Mouse (Mus musculus) thymus, postnatal 25 days (tissue): ENCODE measurements around the gene Vwf.

Experiments
- DNase-seq: peaks from one replicate; pipeline ENCODE4 v3.0.0; 2022

The Vwf gene

DNA sequence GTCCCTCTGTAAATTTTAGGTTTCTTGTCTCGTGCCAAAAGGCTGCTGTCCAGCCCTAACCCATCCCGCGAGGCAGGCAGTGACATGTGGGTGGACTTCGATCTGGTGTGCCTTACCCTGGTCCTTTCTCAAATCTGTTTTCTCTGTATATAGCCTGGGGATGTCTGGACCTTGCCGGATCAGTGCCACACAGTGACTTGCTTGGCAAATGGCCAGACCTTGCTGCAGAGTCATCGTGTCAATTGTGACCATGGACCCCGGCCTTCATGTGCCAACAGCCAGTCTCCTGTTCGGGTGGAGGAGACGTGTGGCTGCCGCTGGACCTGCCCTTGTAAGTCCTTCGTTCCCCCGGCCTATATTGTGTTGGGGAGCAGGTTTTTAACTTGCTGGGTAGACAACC, 102.4 kb downstream of the Vwf start:
- no peak for DNase-seq

DNA sequence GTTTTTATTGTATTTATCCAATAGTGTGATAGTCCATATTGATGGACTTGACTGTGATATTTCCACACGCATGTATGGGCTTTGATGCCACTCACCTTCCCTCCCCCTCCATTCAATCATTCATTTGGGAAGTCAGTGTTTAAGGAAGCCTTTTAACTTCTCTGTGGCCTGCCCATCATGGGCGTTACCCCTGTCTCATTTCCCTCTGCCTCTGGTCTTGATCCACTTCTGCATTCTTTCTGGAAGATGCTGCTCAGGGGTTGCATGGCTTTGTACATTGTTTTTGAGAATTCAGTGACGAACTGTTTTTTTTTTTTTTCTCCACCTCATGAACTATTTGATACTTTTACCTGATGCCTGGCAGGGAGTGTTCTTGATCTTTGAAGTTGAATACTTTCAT, 104.8 kb downstream of the Vwf start:
- no peak for DNase-seq

DNA sequence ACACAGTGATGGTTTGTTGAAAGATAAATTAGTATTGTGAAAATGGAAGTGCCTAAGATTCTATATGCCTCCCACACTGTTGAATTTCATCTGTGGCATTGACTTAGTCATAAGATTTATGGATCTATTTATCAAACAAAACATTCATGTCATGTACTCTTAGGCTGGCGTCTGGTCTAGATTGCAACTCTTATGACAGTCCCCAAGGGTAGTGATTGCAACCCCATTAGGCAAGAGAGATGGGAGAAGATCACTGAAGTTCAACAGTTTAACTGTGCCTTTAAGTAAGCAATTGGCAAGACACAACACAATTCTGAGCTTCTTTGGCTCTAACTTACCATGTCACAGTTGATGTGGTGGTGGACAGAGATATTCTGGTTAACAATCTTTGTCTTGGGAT, 106.8 kb downstream of the Vwf start:
- no peak for DNase-seq

DNA sequence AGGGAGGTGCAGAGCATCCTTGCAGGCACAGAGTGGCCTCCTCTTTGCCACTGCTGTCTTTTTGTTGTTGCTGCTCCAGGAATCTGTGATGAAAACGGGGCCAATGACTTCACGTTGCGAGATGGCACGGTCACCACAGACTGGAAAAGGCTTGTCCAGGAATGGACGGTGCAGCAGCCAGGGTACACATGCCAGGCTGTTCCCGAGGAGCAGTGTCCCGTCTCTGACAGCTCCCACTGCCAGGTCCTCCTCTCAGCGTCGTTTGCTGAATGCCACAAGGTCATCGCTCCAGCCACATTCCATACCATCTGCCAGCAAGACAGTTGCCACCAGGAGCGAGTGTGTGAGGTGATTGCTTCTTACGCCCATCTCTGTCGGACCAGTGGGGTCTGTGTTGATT, 110.3 kb downstream of the Vwf start:
- no peak for DNase-seq

DNA sequence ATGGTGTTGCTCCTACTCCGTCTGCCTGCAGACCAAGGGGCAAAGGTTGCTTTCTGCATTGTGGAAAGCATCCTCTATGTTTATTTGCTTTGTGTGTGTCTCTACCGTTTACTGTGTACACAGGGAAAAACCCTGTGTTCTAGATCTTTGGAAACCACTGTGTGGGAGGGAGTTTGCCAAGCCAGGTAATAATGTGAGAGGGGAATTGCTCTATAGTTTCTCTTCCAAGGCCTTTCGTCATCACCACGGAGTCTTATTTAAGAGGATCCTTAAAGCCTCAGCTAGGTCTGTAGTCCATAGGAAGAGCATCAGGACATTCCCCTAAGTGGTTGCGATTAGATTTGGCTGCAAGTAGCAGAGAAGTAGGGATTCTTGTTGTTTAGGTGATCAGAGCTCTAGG, 111.4 kb downstream of the Vwf start:
- no peak for DNase-seq

DNA sequence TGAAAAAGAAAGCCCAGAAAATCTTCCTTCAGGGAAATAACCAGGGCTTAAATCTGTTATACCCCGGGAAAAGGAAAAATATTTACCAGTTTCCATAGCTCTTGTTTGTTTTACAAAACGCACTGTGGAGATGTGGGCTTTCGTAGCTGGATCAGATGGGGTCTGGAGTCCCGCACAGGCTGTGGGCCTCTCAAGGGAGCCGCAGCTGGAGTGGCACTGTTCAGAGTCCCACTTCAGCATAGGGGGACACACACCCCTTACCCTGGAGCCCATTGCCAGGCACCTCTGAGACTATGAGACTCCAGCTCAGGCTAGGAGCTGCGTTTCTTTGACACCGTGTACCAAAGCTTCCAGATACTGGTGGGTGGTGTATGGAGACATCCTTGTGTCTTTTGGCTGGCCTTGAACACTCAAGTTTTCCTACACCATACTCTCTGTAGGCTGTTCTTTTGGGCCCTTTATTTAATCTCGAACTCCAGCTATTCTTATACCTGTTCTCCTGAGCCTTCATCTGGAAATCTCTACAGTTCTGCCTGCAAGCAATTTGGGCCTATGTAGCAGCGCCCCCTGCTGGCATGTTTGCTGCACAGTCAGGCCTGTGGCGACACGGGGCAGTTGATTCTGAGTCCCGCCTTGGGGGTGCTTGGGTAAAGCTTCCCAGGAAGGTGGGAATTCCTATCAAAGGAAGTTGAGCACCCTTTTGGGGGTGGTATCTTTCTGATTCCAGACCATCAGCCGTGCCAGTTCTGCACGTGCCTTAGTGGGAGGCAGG, 114.7 kb downstream of the Vwf start:
- peak; percentile 48 for DNase-seq

DNA sequence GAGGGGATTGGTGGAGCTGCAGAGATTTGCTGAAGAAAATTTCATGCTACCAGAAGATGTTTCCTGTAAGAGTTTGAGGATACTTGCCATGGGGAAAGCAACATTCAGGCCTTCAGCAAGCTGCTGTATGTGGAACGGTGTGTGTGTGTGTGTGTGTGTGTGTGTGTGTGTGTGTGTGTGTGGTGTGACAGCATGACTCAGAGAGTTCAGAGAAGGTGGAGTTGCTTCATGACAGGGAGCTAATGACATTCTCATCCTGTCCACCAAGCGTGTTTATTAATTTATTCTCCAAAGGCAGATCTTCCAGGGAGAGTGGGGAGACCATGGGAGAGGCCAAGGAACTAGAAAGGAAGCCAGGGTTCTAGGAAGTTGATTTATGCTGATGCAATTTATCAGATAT, 117.3 kb downstream of the Vwf start:
- DNase-seq = no peak

DNA sequence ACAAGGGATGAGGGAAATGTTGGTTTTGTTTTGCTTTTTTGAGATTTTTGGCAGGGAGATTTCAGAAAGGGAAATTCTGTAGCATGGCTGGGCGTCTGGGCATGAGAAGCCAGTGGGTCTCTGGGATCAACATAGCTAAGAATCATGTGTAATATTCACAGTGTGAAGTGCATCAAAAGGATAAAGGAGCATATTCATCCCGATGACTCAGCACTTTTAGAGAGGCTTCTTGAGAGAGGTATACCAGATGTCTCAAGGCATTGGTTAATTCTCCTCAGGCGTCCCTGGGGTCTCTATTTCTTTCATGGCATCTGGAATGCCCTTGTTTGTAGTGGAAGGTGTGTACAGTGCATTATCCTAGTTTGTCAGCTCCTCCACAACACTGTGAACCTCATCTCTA, 125.3 kb downstream of the Vwf start:
- DNase-seq = no peak

DNA sequence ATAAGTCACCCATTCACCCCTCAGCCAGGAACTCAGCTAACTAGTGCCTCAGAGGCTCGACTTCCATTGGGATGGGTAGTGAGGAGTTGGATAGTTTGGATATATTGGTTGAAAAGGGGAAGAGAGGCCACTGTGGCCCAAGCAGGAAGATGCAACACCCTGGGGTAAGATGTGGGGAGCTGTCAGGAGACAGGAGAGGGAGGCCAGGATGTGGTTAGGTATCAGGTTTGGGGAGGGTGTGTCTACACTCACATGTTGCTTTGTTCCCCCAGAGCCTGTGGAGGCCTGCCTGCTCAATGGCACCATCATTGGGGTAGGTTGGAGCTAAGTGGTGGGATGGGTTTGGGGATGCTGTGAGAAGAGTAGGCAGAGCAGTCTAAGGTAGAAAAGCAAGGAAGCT, 131.9 kb downstream of the Vwf start:
- peak; percentile 20 for DNase-seq

DNA sequence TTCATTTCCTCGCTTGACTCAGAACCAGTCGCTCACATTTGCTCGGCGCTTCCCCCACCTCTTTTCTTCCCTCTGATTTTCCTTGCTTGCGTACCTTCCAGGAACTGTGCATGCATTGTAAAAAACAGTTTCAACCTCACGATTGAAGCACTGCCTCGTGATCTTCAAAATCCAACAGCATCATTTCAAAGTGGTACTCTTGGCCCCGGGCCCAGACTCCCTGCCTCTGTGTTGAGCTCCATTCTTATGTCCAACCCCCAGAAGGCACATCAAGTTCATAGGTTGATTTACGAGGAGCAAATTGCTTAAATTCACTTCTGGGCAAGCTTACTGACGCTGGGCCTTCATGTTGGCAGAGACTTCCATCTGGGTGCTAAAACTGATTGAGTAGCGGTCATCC, 134.0 kb downstream of the Vwf start:
- no peak for DNase-seq

DNA sequence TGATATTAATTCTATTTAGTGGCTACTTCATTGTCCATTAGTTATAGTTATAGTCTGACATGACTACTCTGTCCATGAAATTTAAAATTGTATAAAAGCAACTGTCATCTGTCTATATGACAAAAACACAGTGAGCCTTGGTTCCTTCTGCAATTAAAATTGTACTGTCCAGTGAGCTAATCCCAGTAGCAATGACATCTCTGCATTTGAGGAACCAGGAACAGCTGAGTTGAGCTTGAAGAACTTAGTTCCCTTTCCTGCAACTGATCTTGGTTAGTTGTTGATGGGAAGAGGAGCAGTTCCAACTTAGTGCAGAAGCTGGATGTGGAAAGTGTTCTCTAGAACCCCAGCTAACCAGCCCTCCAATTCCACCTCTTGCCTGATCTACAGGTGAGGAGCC, 138.8 kb downstream of the Vwf start:
- DNase-seq = no peak

DNA sequence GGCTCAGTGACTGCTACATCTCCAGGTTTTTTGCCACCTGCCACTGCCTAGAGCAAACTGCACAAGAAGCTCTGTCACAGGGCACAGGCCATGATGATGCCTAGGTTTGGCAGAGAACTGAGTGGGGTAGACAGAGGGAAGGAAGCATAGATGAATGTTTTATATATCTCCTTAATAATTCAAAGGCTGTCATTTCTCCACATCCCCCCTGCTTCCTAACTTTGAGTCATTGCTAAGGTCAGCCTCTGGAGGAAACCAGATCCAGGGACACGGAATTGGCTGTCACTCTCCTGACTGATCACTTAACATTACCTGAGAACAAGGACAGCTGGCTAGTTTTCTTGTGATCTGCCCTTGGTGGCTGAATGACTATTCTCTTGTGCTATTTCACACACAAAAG, 141.4 kb downstream of the Vwf start:
- DNase-seq = no peak

DNA sequence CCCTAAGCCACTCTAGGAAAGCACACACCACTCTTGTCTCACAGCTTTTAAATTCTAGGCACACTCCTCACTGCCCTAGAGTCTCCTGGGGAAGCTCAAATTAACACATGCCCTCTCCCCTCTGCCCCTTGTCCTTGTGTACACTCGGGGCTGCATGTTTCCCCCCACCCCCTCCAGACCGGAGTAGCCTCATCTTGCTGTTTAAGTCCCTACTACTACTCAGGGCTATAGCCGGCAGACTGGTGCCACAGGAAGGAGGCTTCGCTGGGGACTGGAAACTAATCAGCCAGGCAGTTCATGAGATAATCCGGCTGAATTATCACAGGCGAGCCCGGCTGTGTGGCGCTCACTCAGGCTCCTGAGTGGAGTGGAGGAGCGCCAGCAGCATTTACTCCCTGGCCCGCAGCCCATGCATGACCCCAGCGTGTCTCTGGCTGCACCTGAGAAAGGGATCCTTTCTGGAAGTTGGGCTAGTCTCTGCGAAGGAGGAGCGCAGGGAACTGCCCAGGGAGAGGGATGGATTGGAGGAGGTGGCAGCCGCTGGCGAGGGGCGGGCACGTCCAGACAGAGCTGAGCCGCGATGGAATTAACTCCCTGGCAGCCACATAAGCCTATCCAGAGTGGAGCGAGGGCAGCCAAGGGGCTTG, 143.6 kb downstream of the Vwf start, which contains the start of gene Ano2:
Gene Ano2, plus strand, starts transcription at position 363 of the 647 bp plus-strand sequence.
- DNase-seq = no peak

DNA sequence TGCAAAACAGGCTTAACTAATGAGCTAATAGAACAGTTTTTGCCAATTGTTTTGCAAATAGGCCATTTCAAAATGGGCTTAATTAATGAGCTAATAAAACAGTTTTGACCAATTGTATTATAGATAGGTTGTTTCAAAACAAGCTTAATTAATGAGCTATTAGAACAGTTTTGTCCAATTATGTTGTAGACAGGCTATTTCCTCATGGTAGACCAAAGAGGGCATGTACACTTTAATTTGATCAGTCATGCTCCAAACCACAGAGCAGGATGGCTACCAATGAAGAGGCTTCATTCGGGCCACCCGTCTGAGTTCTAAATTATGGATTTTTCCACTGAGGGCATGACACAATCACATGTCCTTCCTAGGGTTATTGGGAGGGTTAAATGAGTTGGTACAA, 154.6 kb downstream of the Vwf start:
- no peak for DNase-seq

DNA sequence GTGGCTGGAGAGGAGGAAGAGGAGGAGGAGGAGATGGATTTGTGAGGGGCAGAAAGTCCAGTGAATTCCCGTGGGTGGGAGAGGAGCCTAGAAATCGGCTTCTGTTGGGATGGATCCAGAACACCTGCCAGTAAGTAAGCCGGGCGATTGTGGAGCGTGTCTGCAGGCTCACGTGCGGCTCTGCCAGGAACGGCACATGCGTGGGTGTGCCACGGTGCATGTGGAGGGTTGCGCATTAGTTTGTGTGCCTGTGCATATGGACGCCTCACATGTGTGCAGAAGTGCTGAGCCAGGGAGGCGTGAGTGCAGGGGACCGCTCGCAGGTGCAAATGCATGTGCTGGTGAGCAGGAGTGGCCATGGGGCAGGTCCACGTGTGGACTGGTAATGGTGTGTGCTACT, 164.7 kb downstream of the Vwf start:
- DNase-seq = no peak

DNA sequence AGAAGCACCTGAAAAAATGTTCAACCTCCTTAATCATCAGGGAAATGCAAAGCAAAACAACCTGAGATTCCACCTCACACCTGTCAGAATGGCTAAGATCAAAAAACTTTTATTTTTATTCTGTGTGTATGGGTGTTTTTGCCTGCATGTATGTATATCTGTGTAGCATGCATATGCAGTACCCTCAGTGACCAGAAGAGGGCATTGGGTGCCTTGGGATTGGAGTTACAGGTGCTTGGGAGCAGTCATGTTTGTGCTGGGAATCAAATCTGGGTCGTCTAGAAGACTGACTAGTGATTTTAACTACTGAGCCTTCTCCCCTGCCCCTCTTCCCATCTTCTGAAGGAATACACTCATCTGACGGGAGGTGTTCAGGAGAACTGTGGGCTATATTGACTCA, 179.8 kb downstream of the Vwf start:
- DNase-seq = peak; percentile 19

DNA sequence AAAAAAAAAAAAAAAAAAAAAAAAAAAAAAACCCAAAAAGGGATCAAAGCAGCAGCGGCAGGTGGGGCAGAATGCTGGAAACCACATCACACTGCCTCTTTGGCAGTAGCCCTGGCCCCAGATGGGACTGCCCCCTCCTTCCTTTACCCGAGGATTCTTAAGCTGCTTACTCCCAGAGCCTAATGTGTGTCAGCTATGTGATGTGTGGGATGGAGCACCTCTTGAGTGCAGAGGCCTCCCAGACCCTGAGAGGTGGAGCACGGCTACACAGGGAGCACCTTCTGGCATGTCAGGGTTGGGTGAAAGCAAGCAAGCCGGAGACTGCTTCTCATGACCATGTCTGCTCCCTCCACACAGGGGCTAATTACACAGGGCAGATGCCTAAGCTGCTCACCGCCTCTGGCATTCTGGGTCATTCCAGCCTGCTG, 180.9 kb downstream of the Vwf start:
- DNase-seq = no peak

DNA sequence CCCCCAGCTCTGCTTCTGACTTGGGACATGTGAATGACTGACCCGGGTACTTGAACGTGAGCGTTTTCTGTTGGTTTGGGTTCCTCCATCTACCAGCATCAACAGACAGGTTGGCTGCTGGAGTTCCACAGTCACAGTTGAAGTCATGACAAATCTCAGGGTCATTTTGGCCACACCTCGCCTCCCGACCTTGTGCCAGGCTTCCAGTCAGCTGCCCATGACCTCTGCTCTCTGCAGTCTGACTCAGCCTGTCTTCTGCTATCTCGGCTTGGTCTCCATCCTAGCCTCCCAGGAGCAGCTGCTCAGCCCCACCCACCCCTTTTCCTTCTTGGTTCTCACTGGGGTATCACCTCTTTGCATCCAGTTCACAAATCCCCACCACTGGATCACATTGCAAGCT, 182.9 kb downstream of the Vwf start:
- no peak for DNase-seq

DNA sequence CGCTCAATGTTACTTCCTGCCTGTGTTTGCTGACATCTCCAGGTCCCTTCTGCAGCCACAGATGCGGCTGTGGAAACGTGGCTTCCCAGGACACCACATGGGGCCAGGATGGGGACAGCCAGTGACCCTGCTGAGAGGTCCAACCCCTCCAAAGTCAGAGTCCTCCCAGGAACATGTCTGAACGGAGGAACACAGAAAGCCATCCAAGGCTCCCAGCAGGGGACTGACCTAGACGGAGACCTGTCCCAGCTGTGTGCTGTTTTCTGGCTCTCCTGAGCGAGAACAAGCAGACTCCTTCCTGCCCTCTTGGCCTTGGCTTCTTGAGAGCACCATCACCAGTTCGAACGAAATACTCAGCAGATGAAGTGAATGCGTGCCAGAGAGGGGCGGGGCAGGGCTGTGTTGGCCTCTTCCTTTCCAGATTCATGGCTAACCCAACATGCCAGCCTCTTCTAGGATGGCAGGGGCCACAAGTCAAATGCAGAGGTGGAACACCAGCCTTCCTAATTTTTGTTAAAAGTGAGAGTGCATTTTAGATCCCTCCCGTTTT, 183.5 kb downstream of the Vwf start:
- DNase-seq = no peak
